Mouse (Mus musculus) gastrocnemius, postnatal 25 days (tissue): ENCODE measurements around the gene Gm21905. TPM values are rescaled to one million over a fixed set of nuclear protein-coding genes. Genes with fewer than 3 reads are reported as not detected.

ENCODE experiments used
- DNase-seq: peaks from one replicate; pipeline ENCODE4 v3.0.0; 2022
- long read RNA-seq, 2 experiments: library from polyadenylated mRNA; stranded (forward); transcript quantifications; one replicate each; pipeline ENCODE4 v2.0.0; 2021
- total RNA-seq, 2 experiments: library from RNA; stranded (reverse); gene quantifications; 1 replicate in 1 of 2; 2 replicates in 1 of 2; pipeline ENCODE4 v1.2.3; 2021

Gm21905 gene
- not detected for total RNA-seq
- long read RNA-seq, experiment 1 = 0 reads
- long read RNA-seq, experiment 2 = 0 reads

DNA sequence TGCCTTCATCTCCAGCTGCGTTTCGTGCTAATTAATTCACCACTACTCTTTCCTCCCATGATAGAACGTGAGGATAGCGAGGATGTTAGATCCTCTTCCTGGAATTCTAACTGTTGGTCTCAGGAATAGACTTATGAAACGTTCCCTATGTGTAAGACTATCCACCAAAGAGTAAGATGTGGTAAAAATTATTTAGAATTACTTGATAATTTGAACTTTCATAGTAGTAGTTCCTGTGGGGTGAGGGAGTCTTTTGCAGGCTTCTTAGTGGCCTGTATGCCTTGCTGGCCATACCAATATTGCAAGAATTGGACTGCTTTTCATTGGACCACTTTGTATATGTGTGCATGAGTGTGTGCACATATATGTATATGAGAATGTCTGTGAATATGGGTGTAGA, at the start of gene Gm21905:
Gm21905 (minus strand) TSS at position 101 of the 400 bp plus-strand sequence.
- DNase-seq = no peak

DNA sequence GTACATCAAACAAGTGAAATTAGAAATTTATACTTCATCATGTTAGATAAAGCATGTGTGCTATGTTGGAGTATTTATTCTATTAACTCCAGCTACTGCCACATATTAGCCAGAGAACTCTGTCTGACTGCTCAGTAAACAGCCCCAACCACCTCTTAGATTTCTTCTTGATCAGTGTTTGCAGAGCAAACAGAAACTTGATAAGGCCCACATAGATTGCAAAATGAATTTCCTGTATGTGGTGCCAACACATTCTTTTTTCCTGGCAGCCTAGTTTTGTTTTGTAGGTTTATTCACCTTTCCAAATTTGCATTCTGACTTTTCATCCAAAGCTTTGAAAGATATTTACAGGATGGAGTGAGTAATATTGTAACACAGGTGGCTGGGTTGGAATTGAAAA, 44.2 kb upstream of the Gm21905 start:
- no peak for DNase-seq

DNA sequence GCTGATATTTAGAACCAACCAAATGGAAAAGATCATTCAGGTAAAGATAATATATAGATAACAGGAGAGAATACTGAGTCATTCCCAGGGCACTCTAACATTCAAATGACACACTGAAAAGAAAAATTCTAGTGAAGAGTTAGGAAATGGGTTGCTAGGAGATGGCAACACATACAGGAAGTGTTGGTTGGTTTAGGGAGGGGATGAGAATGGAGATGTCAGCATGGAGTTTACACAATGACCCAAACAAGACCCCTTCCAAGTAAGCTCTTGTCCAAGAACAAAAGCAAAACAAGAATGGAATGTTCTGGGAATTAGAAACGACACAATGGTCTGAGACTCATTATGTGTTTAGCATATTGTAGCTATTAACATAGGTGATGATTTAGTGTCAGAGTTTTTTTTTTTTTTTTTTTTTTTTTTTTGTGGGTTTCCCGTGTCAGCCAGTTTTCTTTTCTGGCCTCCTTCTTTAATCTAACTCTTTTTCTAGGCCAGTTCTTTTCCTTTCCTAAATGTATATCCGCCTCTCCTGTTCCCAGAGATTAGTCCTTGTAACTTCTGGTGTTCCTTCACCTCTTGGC, 35.8 kb upstream of the Gm21905 start:
- no peak for DNase-seq

DNA sequence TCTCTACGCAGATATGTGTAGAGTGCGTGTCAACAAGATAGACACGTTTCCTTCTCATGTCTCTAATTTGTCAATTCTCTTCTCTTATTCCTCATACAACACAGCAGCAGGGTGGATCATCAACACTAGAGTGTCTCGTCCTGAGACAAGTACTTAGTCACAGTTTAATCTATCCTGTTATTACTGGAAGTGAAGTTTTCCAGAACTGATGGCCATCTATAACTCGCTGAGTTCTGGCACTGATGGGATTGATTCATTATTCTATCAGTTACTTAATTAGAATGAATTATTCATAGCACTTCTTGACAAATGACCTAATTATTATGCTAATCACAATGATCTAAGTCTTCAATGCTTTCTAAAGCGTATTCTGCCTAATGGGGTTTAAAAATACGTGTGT, 23.3 kb upstream of the Gm21905 start:
- no peak for DNase-seq

DNA sequence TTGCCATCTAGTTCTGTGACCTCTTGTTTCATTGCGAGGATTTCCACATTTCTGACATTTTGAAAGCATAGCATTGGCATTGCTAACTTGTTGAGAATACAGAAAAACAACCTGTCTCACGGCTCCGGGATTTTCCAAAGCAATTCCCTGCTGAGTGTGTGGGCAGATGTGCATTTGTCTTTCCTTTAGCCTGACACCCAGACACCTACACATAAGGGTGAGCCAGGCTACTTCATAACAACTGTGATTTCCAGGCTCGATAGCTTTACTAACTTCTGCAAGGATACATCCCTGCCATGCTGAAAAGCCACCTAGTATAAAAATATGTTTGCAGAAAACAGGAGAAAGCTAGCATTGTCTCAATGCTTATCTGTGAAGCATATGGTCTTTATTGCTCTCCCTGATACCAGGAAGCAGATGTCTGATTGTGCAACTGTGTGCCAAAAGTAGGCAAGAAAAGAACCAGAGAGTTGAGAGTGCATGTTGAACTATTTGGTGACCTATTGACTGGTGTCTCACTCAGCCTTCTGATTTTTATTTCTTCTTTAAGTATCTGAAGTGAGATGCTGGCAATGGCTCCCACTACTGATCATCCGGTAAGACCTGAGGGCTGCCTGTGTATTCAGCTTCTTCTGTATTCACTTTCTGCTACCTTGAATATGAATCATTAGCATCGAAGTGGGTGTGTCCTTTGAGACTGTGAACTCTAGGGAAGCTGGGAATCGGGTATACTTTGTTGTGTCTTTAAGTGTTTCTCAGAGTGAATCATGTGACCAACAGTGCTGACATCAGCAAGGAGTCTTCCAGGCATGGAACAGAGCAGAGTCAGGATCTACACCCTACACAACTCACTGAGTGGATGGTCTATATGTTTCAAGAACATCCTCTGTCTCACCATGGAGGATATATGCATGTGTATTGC, 15.7 kb upstream of the Gm21905 start:
- DNase-seq = no peak

DNA sequence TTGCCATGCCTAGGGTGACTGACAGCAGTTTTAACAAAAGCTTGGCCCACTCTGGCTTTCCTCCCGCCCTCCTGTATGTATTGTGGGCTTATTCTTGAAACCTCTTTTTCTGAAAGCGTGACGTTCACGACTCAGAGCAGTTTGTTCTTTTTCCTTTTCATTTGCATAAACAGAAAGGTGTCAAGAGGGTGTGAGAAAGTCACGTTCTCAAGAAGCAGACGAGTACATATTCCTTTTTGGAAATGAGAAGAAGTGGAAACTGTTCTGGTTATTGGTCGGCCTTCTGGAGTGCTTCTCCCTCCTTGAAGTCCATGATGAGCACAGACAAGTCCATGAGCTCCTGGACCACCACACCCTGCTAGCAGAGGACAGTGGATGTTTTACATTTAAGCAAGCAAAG, 9.3 kb upstream of the Gm21905 start:
- no peak for DNase-seq

DNA sequence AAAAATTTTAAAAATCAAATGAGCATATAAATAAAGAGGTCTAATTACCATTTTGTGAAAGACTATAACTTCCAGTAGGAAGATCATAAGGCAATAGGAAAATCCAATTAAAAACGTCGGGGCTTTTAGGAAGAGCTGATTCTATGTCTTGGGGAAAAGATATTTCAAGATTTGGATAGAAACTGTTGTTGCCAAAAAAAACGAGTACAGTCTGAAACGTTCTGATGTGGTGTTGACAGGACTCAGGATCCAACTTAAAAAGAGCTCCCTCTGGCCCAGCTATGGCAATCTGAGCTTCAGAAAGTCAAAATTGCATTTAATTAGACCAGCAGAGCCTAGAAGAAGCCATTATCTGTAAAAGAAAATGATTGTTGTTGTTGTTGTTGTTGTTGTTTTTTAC, 7.9 kb upstream of the Gm21905 start:
- no peak for DNase-seq

DNA sequence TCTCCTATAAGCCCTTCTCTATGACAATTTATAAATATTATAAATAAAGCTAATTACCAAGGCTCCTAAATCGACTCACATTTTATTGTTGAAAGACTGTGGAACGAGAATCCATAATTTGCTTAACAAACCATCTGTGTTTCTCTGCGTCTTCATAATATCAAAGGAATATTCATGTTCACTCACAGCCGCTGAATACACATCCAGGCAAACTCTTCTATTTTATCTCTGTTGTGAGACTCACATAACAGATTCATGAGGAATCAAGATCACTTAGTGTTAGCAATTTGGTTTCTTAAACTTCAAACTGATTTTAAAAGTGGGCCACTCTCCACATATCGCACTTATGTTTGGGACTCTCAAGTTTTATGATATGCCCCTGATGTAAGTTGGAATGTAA, 1.9 kb upstream of the Gm21905 start:
- DNase-seq = no peak

DNA sequence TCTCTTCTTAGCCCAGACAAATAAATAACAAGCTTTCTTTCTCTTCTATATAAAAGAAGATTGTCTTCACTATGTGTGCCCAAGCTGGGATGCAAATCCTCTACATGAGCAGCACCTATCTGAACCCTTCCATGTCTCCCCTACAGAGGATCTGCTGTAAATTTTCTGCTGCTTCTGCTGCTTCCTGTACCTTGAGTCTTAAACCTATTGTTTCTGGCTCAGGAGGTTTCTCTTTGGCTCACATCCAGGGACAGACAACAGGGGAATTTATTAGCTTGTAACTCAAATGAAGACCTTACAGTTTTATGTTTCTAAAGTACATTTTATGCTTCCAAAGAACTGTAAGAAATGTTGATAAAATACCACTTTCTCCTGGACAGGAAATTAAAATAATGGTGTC, 785 bp upstream of the Gm21905 start:
- DNase-seq = no peak

DNA sequence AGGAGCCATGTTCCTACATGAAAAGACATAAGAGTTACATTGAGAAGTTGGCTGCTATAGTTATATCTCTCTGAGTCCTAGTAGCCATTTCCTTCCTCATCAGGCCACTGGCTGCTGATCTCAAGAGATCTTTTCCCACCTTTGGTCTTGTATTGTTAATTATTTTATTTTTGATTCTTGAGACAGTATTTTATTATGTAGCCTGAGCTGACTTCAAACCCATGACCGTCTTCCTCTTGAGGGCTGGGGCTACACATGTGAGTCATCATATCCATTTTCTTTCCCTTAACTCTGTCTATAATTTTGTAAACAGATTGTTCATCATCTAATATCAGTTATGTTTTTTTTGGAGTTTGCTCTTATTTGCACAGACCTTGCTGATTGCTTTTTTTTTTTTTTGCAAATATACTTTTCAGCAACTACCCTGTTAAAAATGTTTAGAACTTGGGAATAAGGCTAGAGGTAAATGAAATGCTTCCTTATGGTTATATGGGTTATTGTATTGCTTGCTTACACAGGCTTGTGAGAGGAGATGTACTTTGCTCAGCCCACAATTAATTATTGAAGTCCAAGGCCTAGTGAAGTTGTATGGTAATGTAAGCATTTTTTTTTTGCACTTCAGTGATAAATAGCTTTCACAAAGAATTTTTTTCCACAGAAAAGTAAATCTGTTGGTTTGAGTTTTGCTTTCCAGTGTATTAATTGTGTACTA, 2.0 kb downstream of the Gm21905 start:
- DNase-seq = no peak

DNA sequence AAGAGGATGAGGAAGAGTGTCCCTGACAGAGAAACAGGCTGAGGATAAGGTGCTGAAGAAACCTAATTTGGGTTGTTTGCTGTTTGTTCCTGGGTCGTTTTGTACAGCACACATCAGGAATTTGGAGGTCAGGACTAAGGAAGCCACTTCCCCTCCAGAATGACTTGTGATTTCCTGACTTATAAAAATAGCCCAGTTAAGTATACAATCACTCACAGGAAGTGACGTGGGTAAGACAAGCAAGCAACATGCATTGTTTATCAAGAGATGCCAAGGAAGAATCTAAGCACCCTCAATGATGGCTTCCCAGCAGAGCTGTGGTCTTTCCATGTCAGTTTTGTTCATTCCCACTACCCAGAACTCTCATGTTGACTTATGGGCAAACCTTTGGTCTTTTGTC, 3.0 kb downstream of the Gm21905 start:
- DNase-seq = no peak

DNA sequence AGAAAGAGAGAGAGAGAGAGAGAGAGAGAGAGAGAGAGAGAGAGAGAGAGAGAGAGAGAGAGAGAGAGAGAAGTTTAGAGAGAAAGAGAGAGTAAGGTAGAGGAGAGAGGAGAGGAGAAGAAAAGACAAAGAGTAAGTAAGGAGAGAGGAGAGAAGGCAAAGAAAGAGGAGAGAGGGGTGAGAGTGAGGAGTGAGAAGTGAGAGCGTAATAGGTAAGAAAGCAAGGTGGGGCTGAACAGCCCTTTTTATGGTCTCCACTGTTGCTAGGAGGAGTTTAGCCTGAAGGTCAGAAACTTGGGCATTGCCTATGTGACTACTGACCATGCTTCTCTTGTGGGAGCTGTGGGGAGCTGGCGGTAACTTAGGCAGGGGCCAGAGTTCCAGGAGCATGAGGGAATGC, 4.9 kb downstream of the Gm21905 start, which contains the start of gene Gm5108:
Gm5108 (plus strand) TSS at position 301 of the 400 bp plus-strand sequence.
- DNase-seq = no peak

DNA sequence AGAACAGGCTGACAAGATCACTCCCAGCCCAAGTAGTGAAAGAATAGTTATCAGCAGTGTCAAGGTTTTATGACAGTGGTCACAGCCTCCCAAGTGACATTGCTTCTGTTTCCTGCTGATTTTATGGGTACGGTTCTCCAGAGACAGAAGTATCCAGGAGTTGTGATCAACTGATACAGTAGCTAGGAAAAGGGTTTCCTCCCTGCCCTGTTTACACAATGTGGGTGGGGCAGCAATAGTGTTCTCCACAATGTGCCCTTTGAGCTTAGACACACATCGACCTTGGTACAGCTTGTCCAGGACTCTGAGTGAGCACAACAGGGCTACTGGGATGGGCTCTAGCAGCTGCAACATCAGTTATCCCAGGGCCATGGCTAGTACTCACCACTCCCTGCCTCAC, 14.6 kb downstream of the Gm21905 start:
- peak; percentile 7 for DNase-seq

DNA sequence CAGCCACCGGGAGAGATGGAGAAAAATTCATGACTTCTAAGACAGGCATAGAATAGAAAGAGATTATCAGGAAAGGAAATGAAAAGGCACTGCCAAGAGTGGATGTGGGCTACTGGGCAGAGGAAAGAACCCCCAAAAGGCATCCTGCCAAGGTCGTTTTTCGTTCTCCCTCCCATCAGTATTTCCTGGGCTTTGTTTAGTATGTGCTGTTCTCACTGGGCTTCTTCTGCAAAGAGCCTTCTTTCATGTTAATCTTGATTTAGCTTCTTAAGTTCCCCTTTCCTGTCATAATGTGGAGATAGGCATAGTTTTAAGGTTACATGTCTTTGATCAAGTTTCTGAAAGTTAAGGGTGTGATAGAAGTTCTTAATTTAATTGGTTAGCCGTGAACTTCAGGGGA, 15.6 kb downstream of the Gm21905 start:
- no peak for DNase-seq

DNA sequence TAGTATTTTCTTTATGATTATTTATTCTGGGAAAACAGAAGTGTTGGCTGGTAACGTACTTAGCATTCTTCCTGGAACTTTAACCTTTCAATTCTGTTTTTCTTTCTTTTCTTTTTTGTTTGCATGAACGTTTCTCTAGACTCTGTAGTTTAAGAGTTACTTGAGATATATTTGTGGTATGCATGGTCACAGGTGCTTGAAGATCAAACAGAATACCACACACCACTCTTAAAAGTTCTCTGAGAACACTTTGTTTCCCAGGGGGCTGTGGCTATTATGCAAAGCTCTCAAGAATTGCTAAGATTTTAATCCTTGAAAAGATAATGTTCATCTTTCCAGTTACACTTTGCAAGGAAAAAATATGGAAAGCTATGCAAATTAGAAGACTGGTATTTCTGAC, 41.7 kb downstream of the Gm21905 start:
- DNase-seq = no peak

DNA sequence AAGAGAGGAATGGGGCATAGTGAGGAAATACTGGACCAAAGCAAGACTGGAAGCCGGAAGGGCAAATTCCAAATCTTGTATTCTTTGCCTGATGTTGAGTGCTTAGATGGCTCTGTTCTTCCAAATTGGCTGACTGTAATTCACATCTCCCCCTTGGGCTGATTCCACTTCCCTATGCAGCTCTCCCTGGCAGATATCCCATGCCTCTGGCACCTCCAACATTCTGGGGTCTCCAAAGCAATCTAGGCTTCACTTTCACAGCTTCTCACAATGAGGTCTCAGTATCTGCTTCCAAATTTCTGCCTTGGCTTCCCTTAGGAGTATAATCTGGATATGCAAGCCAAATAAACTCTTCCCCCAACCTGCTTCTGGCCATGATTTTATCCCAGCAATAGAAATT, 47.3 kb downstream of the Gm21905 start:
- DNase-seq = no peak

DNA sequence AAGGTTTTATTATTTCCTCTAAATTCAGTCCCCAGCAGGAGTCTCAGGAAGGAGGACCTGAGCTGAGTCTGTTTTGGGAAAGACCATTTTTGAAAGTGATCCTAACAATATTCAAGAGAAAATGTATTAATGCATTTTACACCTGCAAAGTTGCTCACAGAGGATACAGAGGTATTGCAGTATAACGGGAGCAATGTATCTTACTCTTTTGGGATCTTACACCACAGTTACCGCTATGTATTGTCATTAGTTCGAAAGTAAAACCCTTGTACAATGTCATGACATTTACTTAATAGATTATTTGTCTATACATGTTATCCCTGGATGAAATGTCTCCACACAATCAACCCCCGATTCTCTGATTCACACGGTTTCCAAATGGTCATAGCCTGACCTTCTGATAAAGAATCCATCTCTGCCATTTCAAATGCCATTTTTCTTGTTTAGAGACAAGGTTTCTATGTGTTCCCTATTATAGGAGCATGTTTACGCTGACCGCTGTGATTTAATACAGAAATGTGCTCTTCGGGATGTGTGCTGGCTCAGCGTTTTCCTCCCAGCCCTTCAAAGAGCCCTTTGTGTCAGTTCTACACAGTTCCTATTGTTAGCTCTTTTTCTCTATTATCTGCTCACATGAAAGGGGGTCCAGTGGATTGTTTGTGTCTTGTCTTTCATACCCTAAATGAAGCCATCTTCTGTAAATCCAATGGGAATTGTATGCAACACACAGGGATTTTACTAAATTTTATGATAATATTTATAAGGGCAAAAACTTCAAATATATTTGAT, 61.6 kb downstream of the Gm21905 start:
- no peak for DNase-seq

DNA sequence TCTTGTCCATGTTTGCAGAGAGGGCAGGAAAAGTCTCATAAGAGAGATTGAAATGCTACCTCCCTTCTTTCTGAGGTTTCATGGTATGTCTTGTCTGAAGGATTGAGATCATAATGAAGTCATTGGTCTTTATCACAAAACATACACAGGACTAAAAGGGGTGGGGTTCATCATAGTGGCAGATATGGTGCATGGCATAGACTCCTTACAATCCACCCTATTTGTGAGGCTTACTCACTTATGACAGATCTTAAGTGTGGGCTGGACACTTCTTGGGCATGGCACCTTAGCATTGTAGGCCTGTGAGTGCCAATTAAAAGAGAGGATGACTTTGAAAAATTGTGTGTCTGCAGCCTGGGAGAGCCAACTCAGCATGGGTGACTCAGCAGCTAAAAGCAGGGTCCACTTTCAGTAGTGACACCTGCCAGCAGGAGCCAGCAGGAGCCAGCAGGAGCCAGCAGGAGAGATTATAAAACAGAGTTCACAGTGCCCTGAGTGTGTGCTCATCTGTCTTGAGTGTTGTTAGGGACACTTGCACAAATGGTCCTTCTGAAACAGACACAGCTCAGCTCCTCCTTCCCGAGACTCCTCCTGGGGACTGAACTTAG, 62.6 kb downstream of the Gm21905 start:
- DNase-seq = peak; percentile 37
